Mouse (Mus musculus) kidney, embryonic 16.5 days (tissue): ENCODE measurements around the gene Grb14. TPM values are rescaled to one million over a fixed set of nuclear protein-coding genes. Genes with fewer than 3 reads are reported as not detected.

Source experiments
- ATAC-seq: fragments of 200-750 bp; cut with Nextera tagmentation; 2 replicates; pipeline ENCODE4 v1.8.0; 2017; ENCODE audit warnings: moderate TSS enrichment; ENCODE audit not compliant: low FRiP score, low TSS enrichment
- H3K27ac ChIP-seq: fragments of 300-500 bp; sonication (generic); 2 replicates; pipeline ENCODE4 v1.5.1; 2014; ENCODE audit warnings: low read length
- H3K27me3 ChIP-seq: fragments of 300-500 bp; sonication (generic); 2 replicates; pipeline ENCODE4 v1.6.1; 2014; ENCODE audit warnings: low read length, control low read depth, mixed read lengths; ENCODE audit not compliant: insufficient read depth
- H3K36me3 ChIP-seq: fragments of 300-500 bp; sonication (generic); 2 replicates; pipeline ENCODE4 v1.6.1; 2014; ENCODE audit warnings: low read length, control low read depth, mixed read lengths; ENCODE audit not compliant: insufficient read depth
- H3K4me1 ChIP-seq: fragments of 300-500 bp; sonication (generic); 2 replicates; pipeline ENCODE4 v1.6.1; 2014; ENCODE audit warnings: low read length, control low read depth, mixed read lengths; ENCODE audit not compliant: insufficient read depth
- H3K4me2 ChIP-seq: fragments of 300-500 bp; sonication (generic); replicated peaks from 2 replicates; pipeline ENCODE4 v1.6.1; 2014; ENCODE audit warnings: low read depth, low read length
- H3K4me3 ChIP-seq: fragments of 300-500 bp; sonication (generic); 2 replicates; pipeline ENCODE4 v1.5.1; 2014; ENCODE audit warnings: mild to moderate bottlenecking, low read length
- H3K9ac ChIP-seq: fragments of 300-500 bp; sonication (generic); replicated peaks from 2 replicates; pipeline ENCODE4 v1.6.1; 2014; ENCODE audit warnings: low read length
- H3K9me3 ChIP-seq: fragments of 300-500 bp; sonication (generic); 2 replicates; pipeline ENCODE4 v1.6.1; 2016; ENCODE audit warnings: low read length, control low read depth
- WGBS: fragments of 180-500 bp; shearing (Covaris S2); extraction: QIAGEN DNeasy Blood & Tissue Kit; methylation state at CpG from one replicate; pipeline ENCODE4 v1.1.7; 2014; 5-methylcytosine and 5-hydroxymethylcytosine counted together
- polyA plus RNA-seq: library from polyadenylated mRNA; unstranded; fragments of >200 nt; fragmentation: Nextera tagmentation; extraction: Ambion mirVana; gene quantifications from 2 replicates; pipeline ENCODE4 v1.2.1, GENCODE M21; 2015

Grb14 gene
- polyA plus RNA-seq, 1 experiment from 2014 or later = 34.4 TPM

DNA sequence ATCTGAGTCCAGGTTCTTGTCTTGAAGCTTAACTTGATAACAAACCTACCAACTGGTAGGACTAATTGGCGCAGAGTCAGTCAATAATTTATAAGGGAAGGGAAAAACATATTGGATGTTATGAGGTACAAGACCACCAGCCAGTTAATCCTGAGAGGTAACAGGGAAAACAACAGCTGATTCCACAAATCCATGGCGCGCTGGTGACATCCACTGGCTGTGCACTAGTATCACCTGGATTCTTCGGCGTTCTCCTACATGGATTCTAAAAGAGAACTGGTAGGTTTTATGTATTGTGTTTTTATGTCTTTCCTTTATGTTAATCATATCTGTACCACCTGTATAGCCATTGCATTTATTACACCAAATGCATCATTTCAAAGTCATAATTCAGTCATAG lies 119.9 kb downstream of the Grb14 start:
- no peak overlapping the region for H3K9ac ChIP-seq
- no peaks in the 10 kb centered on the region for H3K36me3 ChIP-seq
- no peaks in the 10 kb centered on the region for H3K9me3 ChIP-seq
- no peak overlapping the region for H3K27ac ChIP-seq
- no peak overlapping the region for H3K4me2 ChIP-seq
- H3K4me1 ChIP-seq = no peaks in the 10 kb centered on the region
- H3K27me3 ChIP-seq = no peaks in the 10 kb centered on the region
- 74% methylated on average over 5 of the region's 5 CpGs for WGBS
- H3K4me3 ChIP-seq = no peak overlapping the region
- no peak for ATAC-seq

DNA sequence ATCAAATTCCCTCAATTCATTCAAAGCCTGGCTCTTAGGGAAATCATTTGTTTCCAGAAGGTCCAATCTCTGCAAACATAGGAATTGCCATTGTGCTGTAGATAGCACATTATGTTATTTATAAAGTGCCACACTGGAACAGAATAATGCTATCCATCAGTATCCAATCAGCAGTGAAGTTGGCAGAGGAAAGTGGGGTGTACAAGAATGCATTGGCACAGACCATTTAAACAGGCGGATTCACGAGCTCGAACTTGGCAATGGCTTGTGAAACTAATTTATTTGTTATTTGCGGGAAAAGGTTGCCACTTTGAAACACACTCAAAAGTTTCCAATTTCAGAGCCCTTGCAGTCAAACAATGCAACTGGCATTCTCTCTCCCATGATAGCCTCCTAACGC lies 126.9 kb downstream of the Grb14 start:
- no peak for ATAC-seq
- H3K4me2 ChIP-seq = no peak overlapping the region
- 81% methylated on average over 5 of the region's 5 CpGs for WGBS

DNA sequence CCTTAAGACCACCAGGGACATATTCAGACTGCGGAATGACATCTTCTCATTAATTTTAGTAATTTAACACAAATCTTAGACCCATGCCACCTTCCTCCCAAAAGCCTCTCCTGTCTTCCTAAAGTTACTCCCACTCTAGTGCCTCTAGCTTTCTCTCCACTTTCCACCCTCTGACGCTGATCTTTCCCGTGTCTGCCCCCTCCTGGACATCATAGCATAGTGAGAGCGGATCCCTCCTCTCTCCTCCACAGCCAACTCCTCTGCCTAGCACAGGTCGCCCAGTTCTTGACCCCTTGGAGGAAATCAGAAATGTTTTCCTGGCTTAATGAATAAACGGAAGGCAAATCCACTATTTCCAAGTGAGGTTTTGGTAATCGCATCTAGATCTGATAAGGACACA lies 131.6 kb downstream of the Grb14 start:
- no peaks in the 10 kb centered on the region for H3K36me3 ChIP-seq
- no peak for ATAC-seq
- no peak overlapping the region for H3K27ac ChIP-seq
- WGBS = 57% methylated on average over 7 of the region's 7 CpGs
- no peaks in the 10 kb centered on the region for H3K4me1 ChIP-seq
- H3K9me3 ChIP-seq = no peaks in the 10 kb centered on the region
- H3K4me2 ChIP-seq = no peak overlapping the region
- no peak overlapping the region for H3K4me3 ChIP-seq
- no peaks in the 10 kb centered on the region for H3K27me3 ChIP-seq
- no peak overlapping the region for H3K9ac ChIP-seq

More for the DNA sequence above, 126.9 kb downstream of the Grb14 start:
- Histone ChIP-seq H3K27me3 (no peaks in the 10 kb centered on the region), H3K9me3 (no peaks in the 10 kb centered on the region), H3K36me3 (no peaks in the 10 kb centered on the region), H3K9ac (no peak overlapping the region), H3K4me3 (no peak overlapping the region), H3K4me1 (no peaks in the 10 kb centered on the region), H3K27ac (no peak overlapping the region)

DNA sequence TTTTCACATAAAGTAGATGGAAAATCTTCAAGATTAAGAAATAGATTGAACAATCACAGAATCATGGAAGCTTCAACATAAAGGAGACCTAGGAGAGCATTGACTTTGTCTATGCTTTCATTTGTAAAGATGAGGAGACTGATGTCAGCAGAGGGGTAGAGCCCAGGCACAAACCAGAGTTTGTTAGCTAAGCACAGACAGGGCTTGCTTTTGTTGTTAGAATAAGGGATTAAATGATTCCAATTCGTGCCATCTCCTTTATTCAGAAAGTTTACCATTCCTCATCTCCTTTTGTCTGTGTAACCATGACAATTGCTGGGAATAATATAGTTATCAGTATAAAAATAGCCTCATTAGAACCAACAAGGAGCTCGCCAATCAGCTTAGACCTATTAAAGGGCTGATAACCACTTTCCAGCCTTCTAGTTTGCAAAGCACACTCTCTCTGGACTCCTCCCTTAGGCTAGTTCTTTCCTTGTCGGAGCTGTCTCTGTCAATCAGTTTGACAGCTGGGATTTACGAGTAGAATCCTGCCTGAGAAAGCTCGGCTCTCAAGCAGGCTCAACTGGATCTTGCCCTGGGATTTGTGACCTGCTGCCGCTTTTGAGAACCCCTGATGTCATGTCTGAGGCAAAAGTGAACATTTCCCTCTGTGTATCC lies 137.6 kb downstream of the Grb14 start:
- Histone ChIP-seq H3K27me3 (no peaks in the 10 kb centered on the region), H3K4me1 (no peaks in the 10 kb centered on the region), H3K4me3 (no peak overlapping the region), H3K9ac (no peak overlapping the region), H3K9me3 (no peaks in the 10 kb centered on the region), H3K36me3 (no peaks in the 10 kb centered on the region), H3K27ac (no peak overlapping the region), H3K4me2 (no peak overlapping the region)
- ATAC-seq = no peak
- 55% methylated on average over 6 of the region's 6 CpGs for WGBS

DNA sequence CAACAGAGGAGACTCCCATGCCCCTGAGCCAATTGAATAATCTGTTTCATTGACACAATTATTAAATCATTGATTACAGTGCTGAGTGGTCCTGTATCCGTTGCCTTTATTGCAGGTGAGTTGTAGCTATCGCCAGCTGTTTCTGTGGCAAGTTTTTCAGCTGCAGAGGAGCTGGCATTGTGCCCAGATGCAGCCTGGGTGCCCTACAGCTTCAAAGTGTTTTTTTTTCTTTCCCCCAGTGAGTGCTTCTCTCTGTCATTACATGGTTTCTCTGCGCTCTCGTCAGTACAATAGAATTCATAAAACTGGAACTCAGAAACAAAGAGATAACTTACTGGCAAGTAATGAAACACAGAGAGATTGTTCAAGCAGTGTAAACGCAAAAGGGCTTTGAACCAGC lies 139.1 kb downstream of the Grb14 start:
- Histone ChIP-seq H3K27ac (no peak overlapping the region), H3K4me1 (no peaks in the 10 kb centered on the region), H3K36me3 (no peaks in the 10 kb centered on the region), H3K9me3 (no peaks in the 10 kb centered on the region), H3K4me2 (no peak overlapping the region), H3K27me3 (no peaks in the 10 kb centered on the region), H3K4me3 (no peak overlapping the region), H3K9ac (no peak overlapping the region)
- WGBS = 52% methylated on average over 5 of the region's 5 CpGs
- ATAC-seq = no peak

DNA sequence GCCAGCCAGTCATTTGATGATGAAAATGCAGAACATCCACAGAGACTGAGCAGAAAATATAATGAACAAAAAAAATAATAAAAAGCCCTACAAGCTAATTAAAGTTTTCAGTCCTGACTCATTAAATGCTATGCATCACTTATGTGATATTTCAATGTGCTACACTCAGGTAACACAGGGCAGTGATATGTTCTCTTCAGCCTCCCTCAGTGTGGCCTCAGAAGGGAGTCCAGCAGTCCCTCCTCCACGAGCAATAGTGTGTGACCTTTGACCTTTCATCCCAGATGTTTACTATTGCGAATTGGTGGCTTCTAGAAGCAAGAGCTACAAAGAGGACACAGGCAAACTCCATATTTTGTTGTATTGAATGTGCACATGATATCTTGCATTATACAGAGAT lies 146.5 kb downstream of the Grb14 start:
- Histone ChIP-seq H3K36me3 (no peaks in the 10 kb centered on the region), H3K27me3 (no peaks in the 10 kb centered on the region), H3K4me2 (no peak overlapping the region), H3K4me1 (no peaks in the 10 kb centered on the region), H3K9me3 (no peaks in the 10 kb centered on the region), H3K9ac (no peak overlapping the region), H3K27ac (no peak overlapping the region), H3K4me3 (no peak overlapping the region)
- 22% methylated on average over 2 of the region's 2 CpGs for WGBS
- no peak for ATAC-seq

Other genes starting within 250 kb of the Grb14 start
- 21.2 and 25.9 TPM in 2 replicates for gene Cobll1, start 214.4 kb upstream of the Grb14 start, polyA plus RNA-seq